Mouse (Mus musculus) skeletal muscle tissue, postnatal 0 days (tissue): ENCODE results near the gene Izumo1. TPM values are rescaled to one million over a fixed set of nuclear protein-coding genes. Genes with fewer than 3 reads are reported as not detected.

ENCODE experiments used
- polyA plus RNA-seq: library from polyadenylated mRNA; unstranded; fragments of >200 nt; fragmentation: Nextera tagmentation; extraction: Ambion mirVana; gene quantifications from 2 replicates; pipeline ENCODE4 v1.2.1, GENCODE M21; 2015

Gene Izumo1
- polyA plus RNA-seq = 0.06 TPM in 1 of 2 replicates, not detected in the other

GRCm38 (mm10) chr7:45621443-45621842 lies at the start of gene Izumo1:
Gene Izumo1 (plus strand): TSS chr7:45621811.

DNA sequence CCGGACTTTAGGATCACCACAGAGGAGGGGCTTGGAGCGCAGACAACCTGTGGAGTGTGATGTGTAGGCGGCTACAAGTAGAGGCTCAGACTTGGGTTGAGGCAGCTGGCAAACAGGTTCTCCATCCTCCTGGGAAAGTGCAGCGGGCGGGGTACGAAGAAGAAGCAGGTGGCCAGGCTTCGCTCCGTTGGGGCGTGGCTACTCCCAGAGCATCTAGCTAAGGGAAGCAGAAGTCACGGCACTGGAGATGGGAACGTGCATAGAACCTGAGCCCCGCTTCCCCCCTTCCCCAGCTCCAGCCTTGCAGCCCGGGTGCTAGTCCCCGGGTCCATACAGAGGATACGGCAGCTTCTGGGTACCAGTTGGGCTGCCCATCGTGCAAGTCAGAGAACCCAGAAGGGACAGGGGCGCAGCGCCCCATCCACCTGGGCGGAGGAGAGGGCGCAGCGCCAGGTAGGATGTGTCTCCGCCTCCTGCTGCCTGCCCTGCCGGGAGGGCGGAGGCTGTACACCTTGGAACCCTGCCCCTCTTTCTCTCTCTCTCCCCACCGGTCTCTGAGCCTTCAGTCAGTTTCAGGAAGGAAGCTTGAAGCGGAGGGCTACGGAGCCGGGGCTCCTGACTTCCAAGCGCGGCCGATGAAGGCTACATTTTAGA lies 4.4 kb upstream of the Izumo1 start, which contains the start of gene Fut1:
TSS of gene Fut1 (plus strand) at position 248 of the 654 bp plus-strand sequence.

DNA sequence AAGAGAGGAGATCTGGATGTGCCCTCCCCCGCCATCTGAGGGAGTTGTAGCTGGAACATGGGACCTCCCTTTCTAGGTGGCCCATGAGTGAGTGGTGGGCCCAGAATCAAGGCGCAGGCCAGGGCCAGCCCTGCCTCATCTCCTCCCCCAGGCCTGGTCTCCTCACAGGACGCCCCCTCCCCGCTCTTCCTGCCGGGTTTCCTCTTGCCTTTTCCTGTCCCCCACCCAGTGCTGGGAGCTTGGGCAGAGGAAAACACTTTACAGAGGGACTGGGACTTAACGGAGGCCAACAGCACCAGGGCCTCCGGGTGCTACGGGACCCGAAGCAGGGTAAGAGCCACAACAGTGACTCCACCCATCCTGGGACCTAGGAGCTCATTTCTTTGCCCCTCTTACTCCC lies 5.7 kb downstream of the Izumo1 start, which contains the start of gene Rasip1:
TSS of gene Rasip1 (plus strand) at position 228 of the 400 bp plus-strand sequence.

DNA sequence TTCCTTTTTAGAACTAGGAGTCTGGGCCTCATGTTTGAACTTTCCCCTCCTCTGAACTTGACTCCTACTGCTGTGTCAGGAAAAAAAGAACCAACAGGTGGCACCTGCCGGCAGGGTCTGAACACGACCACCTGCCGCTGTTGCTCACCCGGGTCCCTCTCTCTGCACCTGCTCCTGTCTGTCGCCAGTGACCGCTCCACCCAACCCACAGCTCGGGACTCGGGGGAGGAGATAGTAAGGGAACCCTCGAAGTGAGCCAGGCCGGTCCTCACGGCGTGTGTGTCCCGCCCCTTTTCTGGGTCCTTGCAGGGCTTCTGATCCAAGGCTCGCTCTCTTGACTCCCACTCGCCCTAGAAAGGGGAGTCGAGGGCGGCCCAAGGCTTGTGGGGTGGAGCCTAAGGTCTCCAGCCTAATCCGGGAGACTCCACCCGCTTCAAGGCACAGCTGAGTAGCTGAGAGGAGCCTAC lies 18.0 kb downstream of the Izumo1 start, which contains the start of gene Mamstr:
TSS of gene Mamstr (plus strand) at position 417 of the 467 bp plus-strand sequence.

DNA sequence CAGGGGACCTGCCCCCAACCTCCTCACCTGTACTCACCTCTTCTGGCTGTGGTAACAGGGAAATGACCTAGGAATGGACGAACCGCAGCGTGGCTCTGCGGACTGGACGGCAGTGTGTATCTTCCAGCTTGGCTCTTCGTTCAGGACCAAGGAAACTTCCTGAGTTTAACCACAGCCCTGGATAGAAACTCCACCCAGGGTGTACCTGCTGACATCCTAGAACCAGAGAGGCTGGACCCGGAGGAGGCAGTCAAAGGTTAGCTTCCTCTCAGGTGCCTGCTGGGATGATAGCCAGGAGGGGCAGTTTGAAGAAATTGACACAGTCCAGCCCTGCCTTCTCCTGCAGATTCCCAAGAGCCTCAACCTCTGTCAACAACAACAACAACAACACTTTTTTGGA lies 44.5 kb downstream of the Izumo1 start, which contains the start of gene Fut2:
TSS of gene Fut2 (minus strand) at position 234 of the 400 bp plus-strand sequence.

Other genes starting within 250 kb of the Izumo1 start
- 64.7 and 74.9 TPM in 2 replicates for gene Snrnp70, start 226.1 kb upstream of the Izumo1 start, polyA plus RNA-seq
- 3.5 and 4.7 TPM in 2 replicates for gene Kcna7, start 216.2 kb upstream of the Izumo1 start, polyA plus RNA-seq
- 0.09 and 0.17 TPM in 2 replicates for gene Ntf5, start 208.1 kb upstream of the Izumo1 start, polyA plus RNA-seq
- not detected in 2 replicates for gene Lhb, start 201.0 kb upstream of the Izumo1 start, polyA plus RNA-seq
- gene Gys1, start 187.0 kb upstream of the Izumo1 start, polyA plus RNA-seq = 90.8 and 92.1 TPM in 2 replicates
- 31.4 and 35.8 TPM in 2 replicates for gene Ruvbl2, start 183.7 kb upstream of the Izumo1 start, polyA plus RNA-seq
- gene Ftl1, start 161.9 kb upstream of the Izumo1 start, polyA plus RNA-seq = 2,280 and 2,838 TPM in 2 replicates
- gene Bax, start 154.9 kb upstream of the Izumo1 start, polyA plus RNA-seq = 74.5 and 83.5 TPM in 2 replicates
- 0.06 and 0.12 TPM in 2 replicates for gene Tulp2, start 139.9 kb upstream of the Izumo1 start, polyA plus RNA-seq
- gene Gm45808, start 135.0 kb upstream of the Izumo1 start, polyA plus RNA-seq = not detected in 2 replicates
- 7.1 and 7.2 TPM in 2 replicates for gene Dhdh, start 133.0 kb upstream of the Izumo1 start, polyA plus RNA-seq
- 124 and 146 TPM in 2 replicates for gene Nucb1, start 111.4 kb upstream of the Izumo1 start, polyA plus RNA-seq
- gene Ppp1r15a, start 95.5 kb upstream of the Izumo1 start, polyA plus RNA-seq = 19.1 and 19.6 TPM in 2 replicates
- gene Plekha4, start 95.5 kb upstream of the Izumo1 start, polyA plus RNA-seq = 5.6 and 8.0 TPM in 2 replicates
- gene Hsd17b14, start 66.9 kb upstream of the Izumo1 start, polyA plus RNA-seq = 6.1 and 7.2 TPM in 2 replicates
- 35.4 and 88.9 TPM in 2 replicates for gene Bcat2, start 51.7 kb upstream of the Izumo1 start, polyA plus RNA-seq
- 0.18 TPM in 1 of 2 replicates, not detected in the other for gene Fgf21, start 6.3 kb upstream of the Izumo1 start, polyA plus RNA-seq
- gene Fut1, start 4.5 kb upstream of the Izumo1 start, polyA plus RNA-seq = 0.05 TPM in 1 of 2 replicates, not detected in the other
- 10.3 and 13.9 TPM in 2 replicates for gene Rasip1, start 5.7 kb downstream of the Izumo1 start, polyA plus RNA-seq
- 139 and 174 TPM in 2 replicates for gene Mamstr, start 18.2 kb downstream of the Izumo1 start, polyA plus RNA-seq
- gene Fut2, start 44.6 kb downstream of the Izumo1 start, polyA plus RNA-seq = 1.9 and 2.1 TPM in 2 replicates
- 1.6 and 1.7 TPM in 2 replicates for gene Ntn5, start 62.2 kb downstream of the Izumo1 start, polyA plus RNA-seq
- 0.33 and 0.40 TPM in 2 replicates for gene Sec1, start 72.6 kb downstream of the Izumo1 start, polyA plus RNA-seq
- gene Car11, start 78.0 kb downstream of the Izumo1 start, polyA plus RNA-seq = 2.4 and 3.0 TPM in 2 replicates
- 9.9 and 10.3 TPM in 2 replicates for gene Dbp, start 83.3 kb downstream of the Izumo1 start, polyA plus RNA-seq
- 568 and 577 TPM in 2 replicates for gene Rpl18, start 93.6 kb downstream of the Izumo1 start, polyA plus RNA-seq
- 11.7 and 13.4 TPM in 2 replicates for gene Sphk2, start 96.2 kb downstream of the Izumo1 start, polyA plus RNA-seq
- 0.10 and 0.17 TPM in 2 replicates for gene Fam83e, start 99.4 kb downstream of the Izumo1 start, polyA plus RNA-seq
- gene Spaca4, start 104.0 kb downstream of the Izumo1 start, polyA plus RNA-seq = not detected in 2 replicates
- 0.18 TPM in 1 of 2 replicates, not detected in the other for gene Lmtk3, start 161.9 kb downstream of the Izumo1 start, polyA plus RNA-seq
- 0.21 and 5.3 TPM in 2 replicates for gene Sult2b1, start 162.9 kb downstream of the Izumo1 start, polyA plus RNA-seq
- gene Cyth2, start 192.8 kb downstream of the Izumo1 start, polyA plus RNA-seq = 42.5 and 48.2 TPM in 2 replicates
- gene Kcnj14, start 203.0 kb downstream of the Izumo1 start, polyA plus RNA-seq = 0.31 and 0.54 TPM in 2 replicates
- 27.3 and 27.6 TPM in 2 replicates for gene Grwd1, start 209.1 kb downstream of the Izumo1 start, polyA plus RNA-seq